Mouse (Mus musculus) neural tube, embryonic 13.5 days (tissue): Measurements from ENCODE around the gene Tmem213. TPM values are rescaled to one million over a fixed set of nuclear protein-coding genes. Genes with fewer than 3 reads are reported as not detected.

ENCODE experiments used
- ATAC-seq: fragments of 200-750 bp; cut with Nextera tagmentation; 2 replicates; pipeline ENCODE4 v1.8.0; 2017; ENCODE audit warnings: low read depth, mild to moderate bottlenecking, moderate TSS enrichment, moderate library complexity
- H3K27ac ChIP-seq: fragments of 300-500 bp; sonication (generic); replicated peaks from 2 replicates; pipeline ENCODE4 v1.5.1; 2015; ENCODE audit warnings: moderate library complexity, mild to moderate bottlenecking, inconsistent platforms
- H3K27me3 ChIP-seq: fragments of 300-500 bp; sonication (generic); 2 replicates; pipeline ENCODE4 v1.6.1; 2015; ENCODE audit warnings: mild to moderate bottlenecking, inconsistent platforms
- H3K36me3 ChIP-seq: fragments of 300-500 bp; sonication (generic); 2 replicates; pipeline ENCODE4 v1.6.1; 2015; ENCODE audit warnings: mild to moderate bottlenecking, inconsistent platforms
- H3K4me1 ChIP-seq: fragments of 300-500 bp; sonication (generic); replicated peaks from 2 replicates; pipeline ENCODE4 v1.6.1; 2015; ENCODE audit warnings: inconsistent platforms
- H3K4me2 ChIP-seq: fragments of 300-500 bp; sonication (generic); 2 replicates; pipeline ENCODE4 v1.6.1; 2015; ENCODE audit warnings: inconsistent platforms, mild to moderate bottlenecking, moderate library complexity
- H3K4me3 ChIP-seq: fragments of 300-500 bp; sonication (generic); 2 replicates; pipeline ENCODE4 v1.5.1; 2015; ENCODE audit warnings: mild to moderate bottlenecking, inconsistent platforms
- H3K9ac ChIP-seq: fragments of 300-500 bp; sonication (generic); 2 replicates; pipeline ENCODE4 v1.6.1; 2015; ENCODE audit warnings: moderate library complexity, mild to moderate bottlenecking, inconsistent platforms
- H3K9me3 ChIP-seq: fragments of 300-500 bp; sonication (generic); 2 replicates; pipeline ENCODE4 v1.6.1; 2016; ENCODE audit warnings: inconsistent platforms
- WGBS: fragments of 180-500 bp; shearing (Covaris S2); methylation state at CpG from one replicate; pipeline ENCODE4 v1.1.7; 2015; 5-methylcytosine and 5-hydroxymethylcytosine counted together
- polyA plus RNA-seq: library from polyadenylated mRNA; unstranded; fragments of >200 nt; fragmentation: Nextera tagmentation; extraction: Ambion mirVana; gene quantifications from 2 replicates; pipeline ENCODE4 v1.2.1, GENCODE M21; 2015

Tmem213 gene
- not detected in 2 replicates for polyA plus RNA-seq

GRCm38 (mm10) chr6:38109160-38109795 is at the start of gene Tmem213:
Gene Tmem213, plus strand, starts transcription at chr6:38109255.
- peaks cover 7% of the 10 kb centered on the region; the same call in 1 of the 2 replicates for H3K4me1 ChIP-seq
- no peaks in the 10 kb centered on the region for H3K9me3 ChIP-seq
- H3K4me2 ChIP-seq, result no peak within 1 kb of the TSS
- no peak within 1 kb of the TSS for H3K27ac ChIP-seq
- H3K4me3 ChIP-seq, result no peak within 1 kb of the TSS
- ATAC-seq, result no peak
- no peaks in the 10 kb centered on the region for H3K36me3 ChIP-seq
- H3K27me3 ChIP-seq, result no peaks in the 10 kb centered on the region
- 34% methylated on average over 9 of the region's 9 CpGs for WGBS
- H3K9ac ChIP-seq, result no peak within 1 kb of the TSS

GRCm38 (mm10) chr6:38064621-38065020 is 44.4 kb upstream of the Tmem213 start:
- no peaks in the 10 kb centered on the region for H3K36me3 ChIP-seq
- no peak overlapping the region for H3K27ac ChIP-seq
- H3K4me1 ChIP-seq, result peaks cover 11% of the 10 kb centered on the region; the same call in 1 of the 2 replicates
- H3K9ac ChIP-seq, result no peak overlapping the region
- H3K4me3 ChIP-seq, result no peak overlapping the region
- H3K4me2 ChIP-seq, result no peak overlapping the region
- 76% methylated on average over 2 of the region's 2 CpGs for WGBS
- no peaks in the 10 kb centered on the region for H3K9me3 ChIP-seq
- no peak for ATAC-seq
- no peaks in the 10 kb centered on the region for H3K27me3 ChIP-seq

GRCm38 (mm10) chr6:38065122-38065500 is 43.9 kb upstream of the Tmem213 start:
- no peaks in the 10 kb centered on the region for H3K27me3 ChIP-seq

GRCm38 (mm10) chr6:38065501-38066122 is 43.4 kb upstream of the Tmem213 start:
- H3K4me3 ChIP-seq, result no peak overlapping the region
- no peak overlapping the region for H3K9ac ChIP-seq
- no peaks in the 10 kb centered on the region for H3K36me3 ChIP-seq
- peaks cover 11% of the 10 kb centered on the region; the same call in 1 of the 2 replicates for H3K4me1 ChIP-seq
- H3K4me2 ChIP-seq, result no peak overlapping the region
- no peak overlapping the region for H3K27ac ChIP-seq
- no peaks in the 10 kb centered on the region for H3K9me3 ChIP-seq
- ATAC-seq, result peak; percentile 63
- WGBS, result 80% methylated on average over 11 of the region's 11 CpGs
- no peaks in the 10 kb centered on the region for H3K27me3 ChIP-seq

More at GRCm38 (mm10) chr6:38065122-38065500, 43.9 kb upstream of the Tmem213 start:
- ATAC-seq, result no peak
- H3K4me3 ChIP-seq, result no peak overlapping the region
- H3K9me3 ChIP-seq, result no peaks in the 10 kb centered on the region
- no peak overlapping the region for H3K4me2 ChIP-seq
- WGBS, result 77% methylated on average over 3 of the region's 3 CpGs
- H3K27ac ChIP-seq, result no peak overlapping the region
- H3K4me1 ChIP-seq, result peaks cover 11% of the 10 kb centered on the region; the same call in 1 of the 2 replicates
- H3K36me3 ChIP-seq, result no peaks in the 10 kb centered on the region
- H3K9ac ChIP-seq, result no peak overlapping the region

GRCm38 (mm10) chr6:38066215-38066614 is 42.8 kb upstream of the Tmem213 start:
- Histone ChIP-seq H3K4me3 (no peak overlapping the region), H3K27me3 (no peaks in the 10 kb centered on the region), H3K27ac (no peak overlapping the region), H3K9me3 (no peaks in the 10 kb centered on the region), H3K9ac (no peak overlapping the region), H3K4me2 (no peak overlapping the region), H3K36me3 (no peaks in the 10 kb centered on the region), H3K4me1 (peaks cover 11% of the 10 kb centered on the region; the same call in 1 of the 2 replicates)
- ATAC-seq, result peak; percentile 93
- 4% methylated on average over 5 of the region's 5 CpGs for WGBS

GRCm38 (mm10) chr6:38071256-38071655 is 37.8 kb upstream of the Tmem213 start:
- H3K27me3 ChIP-seq, result no peaks in the 10 kb centered on the region
- no peaks in the 10 kb centered on the region for H3K4me1 ChIP-seq
- WGBS, result 93% methylated on average over 4 of the region's 4 CpGs
- H3K36me3 ChIP-seq, result no peaks in the 10 kb centered on the region
- no peak overlapping the region for H3K9ac ChIP-seq
- peaks cover 4% of the 10 kb centered on the region; the same call in 1 of the 2 replicates for H3K9me3 ChIP-seq
- ATAC-seq, result no peak
- no peak overlapping the region for H3K27ac ChIP-seq
- no peak overlapping the region for H3K4me3 ChIP-seq
- H3K4me2 ChIP-seq, result no peak overlapping the region

- H3K4me1 ChIP-seq, result no peaks in the 10 kb centered on the region
- no peak overlapping the region for H3K4me3 ChIP-seq
- no peak overlapping the region for H3K4me2 ChIP-seq
- peaks cover 4% of the 10 kb centered on the region; the same call in 1 of the 2 replicates for H3K9me3 ChIP-seq
- H3K36me3 ChIP-seq, result no peaks in the 10 kb centered on the region
- H3K9ac ChIP-seq, result no peak overlapping the region
- H3K27ac ChIP-seq, result no peak overlapping the region
- ATAC-seq, result no peak
- WGBS, result 76% methylated on average over 5 of the region's 5 CpGs
- H3K27me3 ChIP-seq, result no peaks in the 10 kb centered on the region
These were observed 36.8 kb upstream of the Tmem213 start for GRCm38 (mm10) chr6:38072137-38072796.

- WGBS, result 86% methylated on average over 3 of the region's 3 CpGs
- ATAC-seq, result no peak
These were observed 35.5 kb upstream of the Tmem213 start for GRCm38 (mm10) chr6:38073592-38073991.

GRCm38 (mm10) chr6:38080364-38080763 is 28.7 kb upstream of the Tmem213 start:
- Histone ChIP-seq H3K36me3 (no peaks in the 10 kb centered on the region), H3K4me3 (no peak overlapping the region), H3K4me2 (no peak overlapping the region), H3K9me3 (no peaks in the 10 kb centered on the region), H3K4me1 (no peaks in the 10 kb centered on the region), H3K27ac (no peak overlapping the region), H3K9ac (no peak overlapping the region), H3K27me3 (no peaks in the 10 kb centered on the region)
- 75% methylated on average over 4 of the region's 4 CpGs for WGBS
- ATAC-seq, result no peak

More at GRCm38 (mm10) chr6:38073592-38073991, 35.5 kb upstream of the Tmem213 start:
- Histone ChIP-seq H3K9me3 (peaks cover 4% of the 10 kb centered on the region; the same call in 1 of the 2 replicates), H3K27me3 (no peaks in the 10 kb centered on the region), H3K9ac (no peak overlapping the region), H3K27ac (no peak overlapping the region), H3K4me3 (no peak overlapping the region), H3K36me3 (no peaks in the 10 kb centered on the region), H3K4me2 (no peak overlapping the region), H3K4me1 (no peaks in the 10 kb centered on the region)

GRCm38 (mm10) chr6:38081727-38082341 is 27.2 kb upstream of the Tmem213 start:
- no peak for ATAC-seq
- WGBS, result 61% methylated on average over 11 of the region's 11 CpGs
- H3K9ac ChIP-seq, result no peak overlapping the region
- H3K4me3 ChIP-seq, result no peak overlapping the region
- H3K36me3 ChIP-seq, result no peaks in the 10 kb centered on the region
- no peaks in the 10 kb centered on the region for H3K4me1 ChIP-seq
- no peak overlapping the region for H3K27ac ChIP-seq
- no peaks in the 10 kb centered on the region for H3K27me3 ChIP-seq
- no peaks in the 10 kb centered on the region for H3K9me3 ChIP-seq
- no peak overlapping the region for H3K4me2 ChIP-seq

- Histone ChIP-seq H3K4me3 (no peak overlapping the region), H3K9me3 (no peaks in the 10 kb centered on the region), H3K4me1 (no peaks in the 10 kb centered on the region), H3K36me3 (no peaks in the 10 kb centered on the region), H3K9ac (no peak overlapping the region), H3K27ac (no peak overlapping the region), H3K27me3 (no peaks in the 10 kb centered on the region), H3K4me2 (no peak overlapping the region)
- WGBS, result 56% methylated on average over 4 of the region's 4 CpGs
- ATAC-seq, result no peak
These were observed 25.9 kb upstream of the Tmem213 start for GRCm38 (mm10) chr6:38083204-38083603.
